ENCODE assay signal across 21 mouse cellular contexts in genomic region chr6:68852286-68852685, GRCm38 (mm10).
DNase-seq lines count a peak whose midpoint lies in the region; ATAC-seq and TF ChIP-seq lines count a peak whose summit lies in the region.
"Had no signal": no experiment of that assay in that cellular context is flagged by ENCODE, and none has a peak within 500 bp of the region (broad histone marks: within the 10 kb centered on the region; RNA-seq: fewer than 3 reads in every experiment).

No protein-coding gene starts in this region.

- WGBS in forebrain, embryonic 12.5 days: 89% methylated on average over 2 of the region's 2 CpGs
- 69% methylated on average over 2 of the region's 2 CpGs for WGBS in heart, adult 2 months

- H3K4me1 ChIP-seq in ES-Bruce4 (ENCODE audit: control insufficient read depth, insufficient read depth, low read length): no peaks in the 10 kb centered on the region
- H3K4me1 ChIP-seq in ES-E14 (ENCODE audit: control insufficient read depth in 2 of 2, insufficient read depth in 2 of 2, low read length in 2 of 2, poor library complexity in 1 of 2): no peaks in the 10 kb centered on the region; a peak in 2 of 4 replicates
- no peaks in the 10 kb centered on the region for H3K4me1 ChIP-seq in forebrain, embryonic 12.5 days
- no peaks in the 10 kb centered on the region for H3K4me1 ChIP-seq in heart, adult 2 months (ENCODE audit: control insufficient read depth, insufficient read depth, low read length)
- H3K4me1 ChIP-seq: embryonic facial prominence, embryonic 10.5 days; embryonic facial prominence, embryonic 12.5 days had no signal

- intact Hi-C loops in heart, adult 2 months (cut with DNase I): no loop called here

- no peaks in the 10 kb centered on the region for H3K79me2 ChIP-seq in heart, adult 2 months (replicated peaks; ENCODE audit: control insufficient read depth, insufficient read depth, low read length)

- 0 out of 2 replicates have a peak, but pooled peaks cover 4% of the 10 kb centered on the region for H3K9me3 ChIP-seq in ES-Bruce4 (replicated peaks; ENCODE audit: control insufficient read depth, insufficient read depth, low read length, poor library complexity, severe bottlenecking)
- no peaks in the 10 kb centered on the region for H3K9me3 ChIP-seq in ES-E14 (ENCODE audit: control insufficient read depth, insufficient read depth, low read depth, low read length)
- no peaks in the 10 kb centered on the region for H3K9me3 ChIP-seq in forebrain, embryonic 12.5 days
- H3K9me3 ChIP-seq: embryonic facial prominence, embryonic 10.5 days; embryonic facial prominence, embryonic 12.5 days had no signal

- no peak overlapping the region for H3K4me2 ChIP-seq in forebrain, embryonic 12.5 days
- H3K4me2 ChIP-seq: embryonic facial prominence, embryonic 12.5 days had no signal

- no peak for TF ChIP-seq POLR2A in ES-Bruce4 (IDR thresholded peaks at IDR 0.05; ENCODE audit: insufficient read depth, low read length)
- no peak for TF ChIP-seq POLR2A in heart, adult 2 months (IDR thresholded peaks at IDR 0.05; ENCODE audit: insufficient read depth, low read depth, low read length)

- peak; percentile 27 for DNase-seq in ES-E14 (ENCODE audit: low read depth, low spot score)
- peak; percentile 60 for DNase-seq in ZHBTc4 (ENCODE audit: low read depth, low spot score)
- DNase-seq in heart, adult 2 months: no peak
- DNase-seq: adrenal gland, adult 8-10 months; adrenal gland, postnatal 14 days; adrenal gland, postnatal 36 days; B cell, adult 2 months; cerebellum, adult 11-12 months; cerebellum, adult 2 months; cerebellum, adult 9-10 months; cerebellum, postnatal 10 days; cerebellum, postnatal 25 days had no signal

- no peak for TF ChIP-seq CTCF in ES-Bruce4 (IDR thresholded peaks at IDR 0.05; ENCODE audit: low read depth, low read length)
- no peak for TF ChIP-seq CTCF in heart, adult 2 months (IDR thresholded peaks at IDR 0.05)

- H3K27me3 ChIP-seq in ES-Bruce4 (ENCODE audit: control insufficient read depth, insufficient read depth, low read length, poor library complexity, severe bottlenecking): no peaks in the 10 kb centered on the region
- H3K27me3 ChIP-seq in forebrain, embryonic 12.5 days: no peaks in the 10 kb centered on the region
- no peaks in the 10 kb centered on the region for H3K27me3 ChIP-seq in heart, adult 2 months (ENCODE audit: control insufficient read depth, insufficient read depth, low read length)
- H3K27me3 ChIP-seq: CH12.LX; embryonic facial prominence, embryonic 12.5 days had no signal

- ATAC-seq in forebrain, embryonic 12.5 days (ENCODE audit: low FRiP score): no peak
- ATAC-seq: activated CD4-positive, CD25-positive, alpha-beta regulatory T cell, adult 4 months; CD4-positive, CD25-positive, alpha-beta regulatory T cell, adult 4 months; forebrain, embryonic 14.5 days; forebrain, embryonic 16.5 days had no signal

- H3K27ac ChIP-seq in ES-Bruce4 (ENCODE audit: insufficient read depth, low read length): peak overlapping the region; percentile 96
- H3K27ac ChIP-seq in ES-E14 (ENCODE audit: insufficient read depth, low read depth, low read length, poor library complexity, severe bottlenecking): peak overlapping the region; percentile 79
- no peak overlapping the region for H3K27ac ChIP-seq in forebrain, embryonic 12.5 days
- H3K27ac ChIP-seq in heart, adult 2 months: no peak overlapping the region
- H3K27ac ChIP-seq: embryonic facial prominence, embryonic 10.5 days; embryonic facial prominence, embryonic 12.5 days had no signal

- no peak overlapping the region for H3K9ac ChIP-seq in ES-Bruce4 (ENCODE audit: low read depth, poor library complexity, severe bottlenecking)
- no peak overlapping the region for H3K9ac ChIP-seq in ES-E14 (ENCODE audit: insufficient read depth, low read depth, low read length, poor library complexity, severe bottlenecking)
- no peak overlapping the region for H3K9ac ChIP-seq in forebrain, embryonic 12.5 days
- H3K9ac ChIP-seq in heart, adult 2 months (ENCODE audit: low read depth, low read length): no peak overlapping the region
- H3K9ac ChIP-seq: embryonic facial prominence, embryonic 12.5 days had no signal

- no peaks in the 10 kb centered on the region for H3K36me3 ChIP-seq in ES-Bruce4 (ENCODE audit: control insufficient read depth, insufficient read depth, low read length, poor library complexity, severe bottlenecking)
- no peaks in the 10 kb centered on the region for H3K36me3 ChIP-seq in ES-E14 (ENCODE audit: control insufficient read depth, insufficient read depth, low read length, poor library complexity, severe bottlenecking)
- no peaks in the 10 kb centered on the region for H3K36me3 ChIP-seq in forebrain, embryonic 12.5 days (replicated peaks)
- H3K36me3 ChIP-seq in heart, adult 2 months (ENCODE audit: control insufficient read depth, insufficient read depth, low read length): no peaks in the 10 kb centered on the region
- H3K36me3 ChIP-seq: embryonic facial prominence, embryonic 10.5 days; embryonic facial prominence, embryonic 12.5 days had no signal

- TF ChIP-seq EP300 in ES-Bruce4 (IDR thresholded peaks at IDR 0.05; ENCODE audit: insufficient read depth, low read depth, low read length): no peak
- TF ChIP-seq EP300 in heart, adult 2 months (IDR thresholded peaks at IDR 0.05; ENCODE audit: insufficient read depth, low read depth, low read length): no peak

- H3K4me3 ChIP-seq in ES-Bruce4 (ENCODE audit: low read depth, low read length): no peak overlapping the region
- no peak overlapping the region for H3K4me3 ChIP-seq in ES-E14 (ENCODE audit: insufficient read depth in 1 of 2, low read depth in 1 of 2, low read length in 2 of 2, poor library complexity in 1 of 2, severe bottlenecking in 1 of 2)
- H3K4me3 ChIP-seq in forebrain, embryonic 12.5 days (replicated peaks): no peak overlapping the region
- no peak overlapping the region for H3K4me3 ChIP-seq in heart, adult 2 months
- H3K4me3 ChIP-seq: embryonic facial prominence, embryonic 10.5 days; embryonic facial prominence, embryonic 12.5 days had no signal

- in situ Hi-C loops in ES-E14 (cut with MboI; ENCODE audit: low sequenced_read_pairs in 2 of 2, unreplicated experiment in 2 of 2): no loop called here

TF ChIP-seq in ES-E14, 5 proteins besides CTCF, POLR2A, EP300 and RAD21:
- TF ChIP-seq ZNF384 (IDR thresholded peaks at IDR 0.05; ENCODE audit: low read depth, low read length) (no peak), ZC3H11A (IDR thresholded peaks at IDR 0.05; ENCODE audit: borderline replicate concordance, low read depth, low read length) (no peak), MAFK (IDR thresholded peaks at IDR 0.05; ENCODE audit: insufficient read depth, low read depth, low read length) (no peak), HCFC1 (IDR thresholded peaks at IDR 0.05; ENCODE audit: borderline replicate concordance, insufficient read depth, low read length) (no peak), CHD2 (IDR thresholded peaks at IDR 0.05; ENCODE audit: low read depth, low read length) (no peak)
TF ChIP-seq in ES-E14: peak in this region for 0.

Comparison
In these comparisons a context has a peak if more than half of its experiments do, and no peak if none do; other contexts are left out.
1. H3K27ac ChIP-seq: peak in ES-Bruce4 (single experiment) and ES-E14 (single experiment); none in forebrain, embryonic 12.5 days (single experiment) and heart, adult 2 months (single experiment).
2. DNase-seq: peak in ES-E14 (single experiment) and ZHBTc4 (single experiment); none in heart, adult 2 months (0 of 2).